Mouse (Mus musculus) testis, postnatal 14 days (tissue): ENCODE results near the gene Dgke.
"Not testable (repeated sequence)": the region's sequence is repeated elsewhere in the genome, so short reads cannot be mapped to it uniquely, and the experiment has no call there.

Source experiments
- DNase-seq: peaks from one replicate; pipeline ENCODE4 v3.0.0; 2021; ENCODE audit warnings: low spot score

The Dgke gene

GRCm38 (mm10) chr11:89066750-89067149 is at the start of gene Dgke:
Dgke (minus strand) TSS chr11:89066850.
- no peak for DNase-seq

GRCm38 (mm10) chr11:89107180-89107807 is 40.6 kb upstream of the Dgke start:
- DNase-seq, result no peak

- DNase-seq, result peak; percentile 78
These were observed 39.2 kb upstream of the Dgke start for GRCm38 (mm10) chr11:89105823-89106222.

GRCm38 (mm10) chr11:89105211-89105610 is 38.6 kb upstream of the Dgke start:
- DNase-seq, result no peak

- DNase-seq, result no peak
These were observed 36.5 kb upstream of the Dgke start for GRCm38 (mm10) chr11:89103166-89103565.

- DNase-seq, result no peak
These were observed 34.2 kb upstream of the Dgke start for GRCm38 (mm10) chr11:89100826-89101321.

GRCm38 (mm10) chr11:89100403-89100802 is 33.8 kb upstream of the Dgke start:
- DNase-seq, result peak; percentile 81

- DNase-seq, result no peak
These were observed 32.3 kb upstream of the Dgke start for GRCm38 (mm10) chr11:89098930-89099329.

- DNase-seq, result no peak
These were observed 31.6 kb upstream of the Dgke start for GRCm38 (mm10) chr11:89098083-89098835.

- not testable (repeated sequence) for DNase-seq
These were observed 30.6 kb upstream of the Dgke start for GRCm38 (mm10) chr11:89097292-89097691.

GRCm38 (mm10) chr11:89095306-89095705 is 28.7 kb upstream of the Dgke start:
- no peak for DNase-seq

GRCm38 (mm10) chr11:89092714-89093113 is 26.1 kb upstream of the Dgke start:
- no peak for DNase-seq

- not testable (repeated sequence) for DNase-seq
These were observed 23.7 kb upstream of the Dgke start for GRCm38 (mm10) chr11:89090359-89090758.

- no peak for DNase-seq
These were observed 22.1 kb upstream of the Dgke start for GRCm38 (mm10) chr11:89088754-89089153.

- no peak for DNase-seq
These were observed 19.7 kb upstream of the Dgke start for GRCm38 (mm10) chr11:89086208-89086809.

GRCm38 (mm10) chr11:89084601-89085000 is 18.0 kb upstream of the Dgke start:
- no peak for DNase-seq

GRCm38 (mm10) chr11:89082691-89083090 is 16.0 kb upstream of the Dgke start:
- not testable (repeated sequence) for DNase-seq

GRCm38 (mm10) chr11:89081906-89082305 is 15.3 kb upstream of the Dgke start:
- not testable (repeated sequence) for DNase-seq

GRCm38 (mm10) chr11:89078996-89079680 is 12.5 kb upstream of the Dgke start:
- no peak for DNase-seq

- no peak for DNase-seq
These were observed 11.7 kb upstream of the Dgke start for GRCm38 (mm10) chr11:89078305-89078704.

- DNase-seq, result no peak
These were observed 11.0 kb upstream of the Dgke start for GRCm38 (mm10) chr11:89077601-89078000.

GRCm38 (mm10) chr11:89076370-89076821 is 9.7 kb upstream of the Dgke start:
- no peak for DNase-seq
